Mouse (Mus musculus) brain, embryonic 14.5 days (tissue): ENCODE data around the gene Obp1b. TPM values are rescaled to one million over a fixed set of nuclear protein-coding genes. Genes with fewer than 3 reads are reported as not detected.
"Not testable (repeated sequence)": the region's sequence is repeated elsewhere in the genome, so short reads cannot be mapped to it uniquely, and the experiment has no call there.

ENCODE experiments used
- DNase-seq: peaks from one replicate; pipeline ENCODE4 v3.0.0-alpha.2; 2011; ENCODE audit warnings: low read depth
- POLR2A ChIP-seq: fragments of 200-500 bp; IDR thresholded peaks from 2 replicates; pipeline ENCODE4 v1.6.1; 2012; ENCODE audit warnings: mild to moderate bottlenecking, inconsistent platforms, borderline replicate concordance; ENCODE audit not compliant: poor library complexity, insufficient read depth, insufficient read length, severe bottlenecking; ENCODE audit errors: extremely low read depth
- polyA plus RNA-seq: library from polyadenylated mRNA; depleted of rRNA; stranded (reverse); fragments of >200 nt; gene quantifications from 2 replicates; pipeline ENCODE4 v1.2.3, GENCODE M21; 2012; rRNA removed

The Obp1b gene
- polyA plus RNA-seq, result not detected in 2 replicates

GRCm38 (mm10) chrX:78186477-78186876, at the start of gene Obp1b:
Gene Obp1b (plus strand): TSS chrX:78186777.
- not testable (repeated sequence) for DNase-seq

DNA sequence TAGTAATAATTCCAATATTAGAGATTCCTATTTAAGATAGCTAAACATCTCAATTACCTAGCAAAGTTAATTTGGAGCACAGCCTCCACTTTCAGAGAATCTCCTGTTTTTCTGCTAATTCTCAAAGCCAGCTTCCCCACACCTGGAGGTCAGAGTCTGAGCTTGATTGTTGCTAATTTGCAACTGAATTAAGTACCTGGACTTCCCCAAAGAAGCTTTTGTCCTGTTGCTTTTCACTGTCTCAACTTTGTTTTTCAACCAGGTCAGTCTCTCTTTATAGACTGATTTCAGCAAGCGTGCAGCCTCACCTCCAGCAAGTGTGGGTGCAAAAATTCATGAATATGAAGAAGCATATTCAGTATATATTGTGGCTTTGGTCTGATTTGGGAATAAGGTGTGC, 15.6 kb downstream of the Obp1b start:
- not testable (repeated sequence) for DNase-seq

- no peak for TF ChIP-seq POLR2A
- DNase-seq, result no peak
Observed at GRCm38 (mm10) chrX:78202829-78203228, 16.3 kb downstream of the Obp1b start.

Other genes starting within 250 kb of the Obp1b start
- gene Obp1a, start 95.4 kb upstream of the Obp1b start, polyA plus RNA-seq, result not detected in 2 replicates
- gene Gm5938, start 61.3 kb upstream of the Obp1b start, polyA plus RNA-seq, result not detected in 2 replicates
- gene Gm14743, start 59.1 kb downstream of the Obp1b start, polyA plus RNA-seq, result not detected in 2 replicates
- not detected in 2 replicates for gene 4930480E11Rik, start 182.9 kb downstream of the Obp1b start, polyA plus RNA-seq